Mouse (Mus musculus): Measurements from ENCODE around the gene Nhlh1. TPM values are rescaled to one million over a fixed set of nuclear protein-coding genes. Genes with fewer than 3 reads are reported as not detected.

The Nhlh1 gene
- polyA plus RNA-seq, 1 experiment, result not detected

- DNase-seq (ENCODE audit: low read depth), result no peak
These were observed 3.6 kb downstream of the Nhlh1 start for GRCm38 (mm10) chr1:172053541-172054440.

GRCm38 (mm10) chr1:172052766-172053279, 4.5 kb downstream of the Nhlh1 start:
- DNase-seq (ENCODE audit: low read depth), result no peak

- no peak for DNase-seq (ENCODE audit: low read depth)
These were observed 8.1 kb downstream of the Nhlh1 start for GRCm38 (mm10) chr1:172049131-172049782.

GRCm38 (mm10) chr1:172048241-172048734, 9.1 kb downstream of the Nhlh1 start:
- DNase-seq (ENCODE audit: low read depth), result no peak

GRCm38 (mm10) chr1:172046938-172047337, 10.4 kb downstream of the Nhlh1 start:
- DNase-seq (ENCODE audit: low read depth), result no peak

DNA sequence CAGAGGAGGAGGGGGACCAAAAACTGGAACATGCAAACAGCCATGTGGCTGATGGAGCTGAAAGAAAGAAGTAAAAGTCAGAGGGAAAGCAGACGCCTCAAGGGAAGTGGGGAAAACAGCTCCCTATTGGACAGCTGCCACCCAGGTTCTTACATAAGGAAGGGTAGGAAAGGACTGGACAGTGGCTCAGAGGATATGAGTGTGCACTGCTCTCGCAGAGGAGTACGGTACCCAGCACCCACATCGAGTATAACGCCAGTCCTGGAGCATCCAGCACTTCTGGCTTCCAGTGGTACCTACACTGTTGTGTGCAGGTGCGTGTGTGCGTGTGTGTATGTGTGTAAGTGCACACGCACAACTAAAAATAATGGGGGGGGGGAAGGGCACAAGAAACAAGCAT, 11.0 kb downstream of the Nhlh1 start:
- no peak for DNase-seq (ENCODE audit: low read depth)

GRCm38 (mm10) chr1:172029914-172030313, 27.5 kb downstream of the Nhlh1 start:
- DNase-seq (ENCODE audit: low read depth), result no peak

- DNase-seq (ENCODE audit: low read depth), result no peak
These were observed 28.7 kb downstream of the Nhlh1 start, which contains the start of gene Vangl2 for GRCm38 (mm10) chr1:172028394-172029275. Gene Vangl2 (minus strand): TSS chr1:172028444.

- no peak for DNase-seq (ENCODE audit: low read depth)
These were observed 29.6 kb downstream of the Nhlh1 start for GRCm38 (mm10) chr1:172027809-172028102.

DNA sequence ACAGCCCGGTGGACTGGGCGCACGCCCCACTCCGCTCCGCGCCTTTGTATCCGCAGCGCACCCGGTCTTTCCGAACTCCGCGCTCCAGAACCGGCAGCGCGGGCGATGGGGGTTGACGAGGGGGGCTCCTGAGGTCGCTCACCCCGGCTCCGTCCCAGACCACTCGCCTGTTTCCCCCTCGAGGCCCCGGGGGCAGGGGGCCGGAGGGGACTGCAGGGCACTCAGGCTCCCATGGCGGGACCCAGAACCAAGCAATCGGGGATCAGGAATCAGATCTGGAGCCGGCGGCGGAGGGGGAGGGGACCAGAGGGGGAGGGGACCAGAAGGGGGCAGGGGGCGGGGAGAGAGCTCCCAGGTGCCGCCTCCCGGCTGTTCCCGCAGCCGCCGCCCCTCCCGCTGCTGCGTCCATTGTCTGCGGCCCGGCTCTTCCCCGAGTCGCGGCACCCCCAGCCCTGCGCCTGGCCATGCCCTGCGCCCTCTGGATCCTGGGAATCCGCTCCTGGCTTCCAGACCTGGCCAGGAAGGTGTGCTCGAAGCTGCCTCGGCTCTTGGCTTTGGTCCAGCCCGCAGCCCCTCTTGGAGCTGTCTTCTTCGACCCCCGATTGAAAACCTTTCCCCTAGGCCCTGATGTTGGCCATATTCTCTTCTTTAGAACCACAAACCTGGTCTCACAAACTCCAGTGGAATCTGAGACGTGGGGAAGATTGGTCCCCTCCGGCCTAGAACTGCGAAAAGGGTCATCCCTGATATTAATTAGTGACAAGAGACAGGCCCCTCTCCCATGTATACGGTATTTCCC, 30.2 kb downstream of the Nhlh1 start:
- no peak for DNase-seq (ENCODE audit: low read depth)

DNA sequence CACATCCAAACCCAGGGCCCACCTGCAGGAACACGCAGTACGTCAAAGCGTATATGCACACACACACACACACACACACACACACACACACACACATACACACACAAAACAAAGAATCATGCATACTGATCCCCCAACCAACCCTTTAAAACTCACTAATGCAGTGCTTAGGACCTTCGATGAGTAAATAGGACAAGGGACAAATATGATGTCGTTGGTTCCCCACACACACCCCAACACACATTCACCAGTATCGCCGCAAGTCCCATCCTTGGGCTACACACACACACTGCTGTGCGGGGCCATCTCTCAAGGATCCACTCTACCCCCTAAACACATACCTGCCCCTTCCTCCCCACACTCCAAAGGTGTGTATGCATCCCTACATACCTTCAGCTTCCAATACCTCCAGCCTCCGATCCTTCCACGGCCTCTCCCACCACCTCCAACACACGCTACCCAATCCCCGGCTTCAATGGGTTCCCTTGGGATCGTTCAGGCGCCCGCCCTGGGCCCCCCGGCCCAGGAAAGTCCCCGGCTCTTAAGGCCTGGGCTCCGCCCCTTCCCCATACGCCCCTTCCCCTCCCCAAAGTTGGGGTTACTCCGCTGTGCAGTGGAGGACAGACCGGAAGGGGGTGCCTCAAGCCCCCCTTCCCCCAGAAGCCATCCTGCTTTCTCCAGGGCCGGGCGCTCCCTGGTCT, 31.0 kb downstream of the Nhlh1 start:
- no peak for DNase-seq (ENCODE audit: low read depth)

DNA sequence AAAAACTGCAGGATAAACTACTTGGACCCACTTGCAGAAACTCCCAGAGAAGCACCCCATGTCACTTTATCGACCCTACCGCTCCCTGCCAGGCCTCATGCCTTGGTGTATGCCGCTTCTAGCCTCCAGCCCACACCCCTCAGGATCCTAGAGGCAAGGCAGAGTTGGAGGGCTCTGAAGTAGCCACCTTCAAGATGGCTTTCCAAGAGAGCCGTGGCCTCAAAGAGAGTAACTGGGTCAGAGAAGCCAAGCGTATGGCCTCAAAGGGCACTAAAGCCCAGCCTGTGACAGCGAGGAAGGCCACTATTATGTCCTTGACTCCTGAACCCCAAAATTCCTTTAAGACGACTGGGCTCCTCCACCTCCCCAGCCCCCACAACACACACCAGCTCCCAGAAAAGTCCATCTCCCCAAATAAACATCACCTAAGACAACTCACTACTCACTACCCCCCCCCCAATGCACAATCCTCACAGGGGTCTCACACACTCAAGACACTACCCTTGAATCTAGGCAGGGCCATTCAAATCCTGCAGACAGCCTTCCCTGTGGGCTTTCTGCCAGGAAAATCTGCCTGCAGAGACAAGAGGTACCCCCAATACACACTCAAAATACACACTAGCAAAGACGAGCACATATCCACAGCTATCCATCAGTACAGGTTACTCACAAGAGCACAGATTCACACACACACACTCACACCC, 32.0 kb downstream of the Nhlh1 start:
- DNase-seq (ENCODE audit: low read depth), result no peak

- DNase-seq (ENCODE audit: low read depth), result no peak
These were observed 33.1 kb downstream of the Nhlh1 start for GRCm38 (mm10) chr1:172024140-172024895.

DNA sequence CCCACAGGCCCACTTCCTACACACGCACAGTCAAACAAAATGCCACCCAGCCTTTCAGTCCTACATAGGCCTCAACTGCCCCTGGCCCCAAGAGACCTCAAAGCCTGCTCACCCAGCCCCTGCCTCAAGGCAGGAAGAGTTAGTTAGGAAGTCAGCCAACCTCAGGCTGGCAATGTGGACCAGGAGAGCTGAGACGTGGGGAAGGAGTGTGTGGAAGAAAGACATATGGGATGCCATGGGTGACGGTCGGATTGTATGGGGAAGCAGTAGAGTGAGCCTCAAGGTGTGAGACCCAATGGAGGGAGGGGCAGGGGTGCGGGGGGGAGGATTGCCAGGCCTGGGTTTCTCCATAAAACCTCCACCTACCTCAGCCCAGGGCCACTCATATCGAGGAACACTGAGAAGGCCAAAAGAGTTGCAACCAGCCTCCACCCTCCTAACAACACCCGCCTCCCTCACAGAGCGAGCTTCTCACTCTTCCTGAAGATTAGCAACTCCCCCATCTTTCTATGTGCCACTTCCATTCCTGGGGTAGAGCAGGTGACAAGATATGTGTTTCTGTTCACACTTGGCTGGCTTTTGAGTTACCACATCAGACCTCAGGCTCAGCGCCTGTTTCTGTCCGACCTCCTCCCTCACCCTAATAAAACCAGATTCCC, 37.4 kb downstream of the Nhlh1 start:
- no peak for DNase-seq (ENCODE audit: low read depth)

GRCm38 (mm10) chr1:172019339-172019738, 38.0 kb downstream of the Nhlh1 start:
- no peak for DNase-seq (ENCODE audit: low read depth)

DNA sequence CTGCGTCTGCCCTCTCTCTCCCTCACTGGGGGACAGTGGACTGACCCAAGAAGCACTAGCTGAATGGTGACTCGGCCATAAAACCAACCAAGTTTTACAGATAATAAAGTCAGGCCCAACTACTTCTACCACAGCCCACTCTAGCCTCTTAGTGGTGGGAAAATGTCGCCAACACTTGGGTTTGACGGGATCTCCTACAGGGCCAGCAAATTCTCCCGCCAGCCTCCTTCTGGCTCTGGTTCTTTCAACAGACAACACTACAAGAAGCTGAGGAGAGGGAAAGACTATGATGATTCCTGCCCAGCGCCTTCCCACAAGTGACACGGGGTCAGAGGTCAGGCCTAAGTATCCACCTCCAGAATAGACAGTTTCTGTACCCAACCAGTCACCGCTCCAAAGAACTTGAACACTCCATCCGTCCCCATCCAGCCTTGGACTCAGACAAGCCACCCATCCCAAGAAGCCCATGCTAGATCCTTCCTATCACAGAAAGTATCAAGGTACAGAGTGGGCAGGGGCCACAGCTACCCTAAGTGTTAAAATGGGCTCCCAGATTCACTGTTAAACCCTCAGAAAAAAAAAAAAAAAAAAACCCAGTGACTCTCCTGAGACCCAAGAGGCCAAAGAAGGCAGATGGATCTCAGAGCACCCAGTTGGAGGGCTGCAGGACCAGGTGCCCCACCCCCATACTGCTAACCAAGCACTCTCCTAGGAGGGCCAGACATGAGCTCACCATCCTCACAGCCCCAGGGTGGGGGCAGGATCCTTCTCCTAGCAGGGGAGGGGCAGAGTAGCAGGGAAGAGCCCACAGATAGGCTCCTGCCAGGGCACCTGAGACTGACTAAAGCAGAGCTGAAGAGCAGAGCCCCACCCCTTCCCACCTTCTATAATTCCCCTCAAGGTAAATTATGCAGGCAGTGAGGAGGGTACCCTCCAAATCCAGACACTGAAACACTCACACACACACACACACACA, 38.7 kb downstream of the Nhlh1 start:
- DNase-seq (ENCODE audit: low read depth), result no peak

DNA sequence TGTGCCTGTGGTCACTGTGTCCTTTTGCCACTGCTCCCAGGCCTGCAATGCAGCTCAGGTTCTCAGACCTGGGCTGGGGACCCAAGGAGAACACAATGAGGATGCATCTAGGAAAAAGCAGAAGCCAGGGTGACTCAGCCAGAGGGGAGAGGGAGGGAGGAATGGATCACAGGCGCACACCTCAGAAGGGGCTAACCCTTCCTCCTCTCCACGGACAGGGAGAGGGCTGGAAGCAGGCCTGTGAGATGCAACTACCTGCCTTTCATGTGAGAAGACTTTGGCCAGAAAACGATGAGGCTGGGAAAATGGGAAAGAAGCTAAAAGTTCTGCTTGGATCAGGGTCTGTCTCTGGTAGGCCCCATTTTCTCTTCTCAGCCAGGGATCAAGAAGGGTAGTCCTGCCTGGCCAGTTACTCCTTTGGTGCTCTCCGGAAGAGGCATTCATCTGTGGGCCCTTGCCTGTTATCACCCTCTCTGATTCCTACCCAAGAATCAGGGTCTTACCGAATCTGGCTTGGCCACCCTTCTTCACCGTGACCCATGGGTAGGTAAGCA, 39.8 kb downstream of the Nhlh1 start:
- no peak for DNase-seq (ENCODE audit: low read depth)

All from gonadal fat pad, adult 2 months (tissue).